Mouse (Mus musculus): ENCODE measurements around the gene Sowahc. TPM values are rescaled to one million over a fixed set of nuclear protein-coding genes. Genes with fewer than 3 reads are reported as not detected.

Gene Sowahc
- 13.7 and 13.9 TPM in 2 replicates for polyA plus RNA-seq (2015; fragmentation: Nextera tagmentation; extraction: Ambion mirVana)

DNA sequence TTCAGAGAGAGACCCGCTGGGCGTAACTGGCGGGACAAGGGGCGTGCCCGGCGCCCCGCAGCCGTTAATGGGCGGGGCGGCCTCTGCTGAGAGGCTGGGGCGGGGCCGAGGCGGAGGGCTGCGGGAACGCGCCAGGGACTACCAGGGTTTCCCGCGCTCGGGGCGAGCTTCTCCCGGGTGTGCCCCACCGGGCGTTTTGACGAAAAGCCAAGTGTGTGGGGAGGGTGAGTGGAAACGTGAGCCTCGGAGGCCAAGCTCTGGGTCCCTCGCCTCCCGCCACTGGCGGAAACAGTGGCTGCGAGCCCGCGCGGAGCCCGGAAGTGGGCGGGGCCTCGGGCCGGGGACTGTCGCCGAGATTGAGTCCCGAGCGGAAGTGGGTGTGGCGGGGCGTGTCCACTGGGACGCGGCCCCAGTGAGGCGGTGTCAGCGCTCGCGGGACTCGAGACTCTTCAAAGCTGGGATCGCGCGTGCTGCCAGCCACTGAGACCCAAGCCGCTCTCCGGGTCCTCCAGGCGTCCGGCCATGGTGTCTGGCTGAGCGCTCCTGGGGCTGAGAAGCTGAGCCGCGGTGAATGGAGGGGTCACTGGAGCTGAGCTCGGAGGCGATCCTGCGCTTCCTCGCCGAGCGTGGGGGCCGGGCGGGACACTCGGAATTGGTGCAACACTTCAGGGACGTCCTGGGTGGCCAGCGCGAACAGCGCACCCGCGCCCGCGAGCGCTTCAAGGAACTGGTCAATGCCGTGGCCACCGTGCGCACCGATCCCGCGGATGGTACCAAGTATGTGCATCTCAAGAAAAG, at the start of gene Sowahc, which contains the start of gene Sept10:
Gene Sowahc, plus strand, starts transcription at position 481 of the 798 bp plus-strand sequence.
Gene Sept10, minus strand, starts transcription at position 375 of the 798 bp plus-strand sequence.
- H3K9me3 ChIP-seq: no peaks in the 10 kb centered on the region
- H3K36me3 ChIP-seq: no peaks in the 10 kb centered on the region
- peak within 1 kb of the TSS; percentile 98 for H3K4me2 ChIP-seq
- peak within 1 kb of the TSS; percentile 84 for H3K9ac ChIP-seq
- peak within 1 kb of the TSS; percentile 84 for H3K4me3 ChIP-seq (replicated peaks)
- peak; percentile 95 for ATAC-seq (ENCODE audit: insufficient read depth, low FRiP score, low read depth)
- H3K27me3 ChIP-seq (replicated peaks): no peaks in the 10 kb centered on the region
- under 1% methylated on average over 84 of the region's 84 CpGs for WGBS
- H3K27ac ChIP-seq: peak within 1 kb of the TSS; percentile 95
- peaks cover 13% of the 10 kb centered on the region for H3K4me1 ChIP-seq

GRCm38 (mm10) chr10:59172539-59172938, 49.2 kb upstream of the Sowahc start:
- 80% methylated on average over 1 of the region's 1 CpGs for WGBS
- Histone ChIP-seq H3K4me2 (no peak overlapping the region), H3K27ac (no peak overlapping the region), H3K9ac (no peak overlapping the region), H3K4me3 (replicated peaks) (no peak overlapping the region), H3K36me3 (0 out of 2 replicates have a peak, but pooled peaks cover 2% of the 10 kb centered on the region), H3K9me3 (no peaks in the 10 kb centered on the region), H3K27me3 (replicated peaks) (no peaks in the 10 kb centered on the region), H3K4me1 (no peaks in the 10 kb centered on the region)
- no peak for ATAC-seq (ENCODE audit: insufficient read depth, low FRiP score, low read depth)

DNA sequence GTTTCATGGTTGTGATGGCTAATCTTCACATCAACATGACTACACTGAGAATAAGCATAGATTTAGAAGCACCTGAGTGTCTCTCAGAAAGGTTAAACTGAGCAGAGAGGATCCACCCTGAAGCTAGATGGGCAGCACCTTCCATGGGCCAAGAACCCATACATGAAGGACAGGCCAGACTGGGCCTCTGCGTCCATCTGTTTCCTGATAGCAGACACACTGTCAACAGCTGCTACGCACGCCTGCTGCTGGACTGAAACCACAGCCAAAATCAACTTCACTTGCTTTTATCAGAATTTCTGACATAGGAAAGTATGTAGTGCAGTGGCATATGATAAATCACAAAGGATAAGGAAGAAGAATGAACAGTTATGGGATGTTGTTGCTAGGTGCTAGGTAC, 42.1 kb upstream of the Sowahc start:
- Histone ChIP-seq H3K36me3 (no peaks in the 10 kb centered on the region), H3K4me3 (replicated peaks) (no peak overlapping the region), H3K27ac (no peak overlapping the region), H3K4me1 (no peaks in the 10 kb centered on the region), H3K9me3 (no peaks in the 10 kb centered on the region), H3K4me2 (no peak overlapping the region), H3K9ac (no peak overlapping the region), H3K27me3 (replicated peaks) (no peaks in the 10 kb centered on the region)
- ATAC-seq (ENCODE audit: insufficient read depth, low FRiP score, low read depth): no peak
- WGBS: 52% methylated on average over 3 of the region's 3 CpGs

GRCm38 (mm10) chr10:59182306-59182705, 39.4 kb upstream of the Sowahc start:
- Histone ChIP-seq H3K9ac (no peak overlapping the region), H3K9me3 (no peaks in the 10 kb centered on the region), H3K4me2 (no peak overlapping the region), H3K36me3 (no peaks in the 10 kb centered on the region), H3K4me3 (replicated peaks) (no peak overlapping the region), H3K4me1 (no peaks in the 10 kb centered on the region), H3K27me3 (replicated peaks) (no peaks in the 10 kb centered on the region), H3K27ac (no peak overlapping the region)
- WGBS: 59% methylated on average over 3 of the region's 3 CpGs
- ATAC-seq (ENCODE audit: insufficient read depth, low FRiP score, low read depth): no peak

- H3K9ac ChIP-seq: no peak overlapping the region
- H3K27me3 ChIP-seq (replicated peaks): no peaks in the 10 kb centered on the region
- no peak overlapping the region for H3K4me2 ChIP-seq
- no peak for ATAC-seq (ENCODE audit: insufficient read depth, low FRiP score, low read depth)
- H3K9me3 ChIP-seq: no peaks in the 10 kb centered on the region
- H3K36me3 ChIP-seq: no peaks in the 10 kb centered on the region
- WGBS: 66% methylated on average over 5 of the region's 5 CpGs
- no peak overlapping the region for H3K27ac ChIP-seq
- H3K4me3 ChIP-seq (replicated peaks): no peak overlapping the region
- no peaks in the 10 kb centered on the region for H3K4me1 ChIP-seq
These were observed 26.9 kb upstream of the Sowahc start for GRCm38 (mm10) chr10:59194891-59195290.

GRCm38 (mm10) chr10:59196763-59197162, 25.0 kb upstream of the Sowahc start:
- no peak for ATAC-seq (ENCODE audit: insufficient read depth, low FRiP score, low read depth)
- H3K9ac ChIP-seq: no peak overlapping the region
- H3K4me2 ChIP-seq: no peak overlapping the region
- no peak overlapping the region for H3K27ac ChIP-seq
- 85% methylated on average over 3 of the region's 3 CpGs for WGBS
- H3K4me1 ChIP-seq: no peaks in the 10 kb centered on the region
- H3K36me3 ChIP-seq: no peaks in the 10 kb centered on the region
- H3K4me3 ChIP-seq (replicated peaks): no peak overlapping the region
- H3K9me3 ChIP-seq: no peaks in the 10 kb centered on the region
- no peaks in the 10 kb centered on the region for H3K27me3 ChIP-seq (replicated peaks)

DNA sequence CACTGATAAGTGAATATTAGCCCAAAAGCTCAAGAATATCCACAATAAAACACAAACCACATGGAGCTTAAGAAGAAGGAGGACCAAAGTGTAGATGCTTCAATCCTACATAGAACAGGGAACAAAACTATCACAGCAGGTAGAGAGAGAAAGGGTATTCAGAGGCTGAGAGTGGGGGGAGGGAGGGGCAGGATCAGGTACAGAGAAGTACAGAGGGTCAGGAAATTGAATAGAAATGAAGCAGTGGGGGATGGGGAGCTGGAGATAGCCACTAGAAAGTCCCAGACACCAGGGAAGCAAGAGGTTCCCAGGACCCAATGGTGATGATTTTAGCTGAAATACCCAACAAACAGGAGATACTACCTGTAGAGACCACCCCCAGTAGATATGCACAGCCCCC, 21.7 kb upstream of the Sowahc start:
- H3K4me3 ChIP-seq (replicated peaks): no peak overlapping the region
- no peak overlapping the region for H3K27ac ChIP-seq
- no peak for ATAC-seq (ENCODE audit: insufficient read depth, low FRiP score, low read depth)
- no peaks in the 10 kb centered on the region for H3K36me3 ChIP-seq
- H3K4me1 ChIP-seq: no peaks in the 10 kb centered on the region
- no peaks in the 10 kb centered on the region for H3K27me3 ChIP-seq (replicated peaks)
- H3K9ac ChIP-seq: no peak overlapping the region
- H3K4me2 ChIP-seq: no peak overlapping the region
- no peaks in the 10 kb centered on the region for H3K9me3 ChIP-seq

DNA sequence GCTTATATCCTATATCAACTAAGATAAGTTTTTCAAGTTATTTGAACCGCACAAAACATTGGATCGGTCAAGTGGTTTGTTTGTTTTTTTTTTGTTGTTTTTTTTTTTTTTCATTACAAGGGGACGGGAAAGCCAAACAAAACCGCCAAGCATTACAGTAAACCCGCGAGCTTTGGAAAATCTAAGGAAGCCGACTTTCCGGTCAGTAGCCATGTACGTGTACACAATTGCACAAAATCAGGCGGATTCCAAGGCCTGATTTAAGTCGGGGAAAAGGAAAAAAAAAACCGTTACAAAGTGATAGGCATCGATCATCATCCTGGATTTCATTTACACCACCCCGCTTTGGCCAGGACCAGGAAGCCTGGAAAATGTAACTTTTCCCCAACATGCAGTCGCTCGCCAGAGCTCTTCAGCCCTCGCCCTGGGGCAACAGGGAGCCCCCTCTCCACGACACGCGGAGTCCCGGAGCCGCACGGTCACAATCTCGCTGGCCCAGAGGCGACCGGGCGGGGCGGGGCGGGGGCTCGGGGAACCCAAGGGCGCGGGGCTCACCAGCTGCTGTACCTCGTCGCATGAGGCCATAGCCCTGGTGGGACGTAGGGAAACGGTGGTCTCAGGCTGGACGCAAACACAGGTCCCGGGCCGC, 805 bp upstream of the Sowahc start:
- Histone ChIP-seq H3K4me2 (peak overlapping the region; percentile 98), H3K9me3 (no peaks in the 10 kb centered on the region), H3K27ac (peak overlapping the region; percentile 95), H3K27me3 (replicated peaks) (no peaks in the 10 kb centered on the region), H3K4me1 (peaks cover 13% of the 10 kb centered on the region), H3K36me3 (no peaks in the 10 kb centered on the region), H3K9ac (peak overlapping the region; percentile 84), H3K4me3 (replicated peaks) (peak overlapping the region; percentile 84)
- no peak for ATAC-seq (ENCODE audit: insufficient read depth, low FRiP score, low read depth)
- WGBS: 1% methylated on average over 39 of the region's 39 CpGs

DNA sequence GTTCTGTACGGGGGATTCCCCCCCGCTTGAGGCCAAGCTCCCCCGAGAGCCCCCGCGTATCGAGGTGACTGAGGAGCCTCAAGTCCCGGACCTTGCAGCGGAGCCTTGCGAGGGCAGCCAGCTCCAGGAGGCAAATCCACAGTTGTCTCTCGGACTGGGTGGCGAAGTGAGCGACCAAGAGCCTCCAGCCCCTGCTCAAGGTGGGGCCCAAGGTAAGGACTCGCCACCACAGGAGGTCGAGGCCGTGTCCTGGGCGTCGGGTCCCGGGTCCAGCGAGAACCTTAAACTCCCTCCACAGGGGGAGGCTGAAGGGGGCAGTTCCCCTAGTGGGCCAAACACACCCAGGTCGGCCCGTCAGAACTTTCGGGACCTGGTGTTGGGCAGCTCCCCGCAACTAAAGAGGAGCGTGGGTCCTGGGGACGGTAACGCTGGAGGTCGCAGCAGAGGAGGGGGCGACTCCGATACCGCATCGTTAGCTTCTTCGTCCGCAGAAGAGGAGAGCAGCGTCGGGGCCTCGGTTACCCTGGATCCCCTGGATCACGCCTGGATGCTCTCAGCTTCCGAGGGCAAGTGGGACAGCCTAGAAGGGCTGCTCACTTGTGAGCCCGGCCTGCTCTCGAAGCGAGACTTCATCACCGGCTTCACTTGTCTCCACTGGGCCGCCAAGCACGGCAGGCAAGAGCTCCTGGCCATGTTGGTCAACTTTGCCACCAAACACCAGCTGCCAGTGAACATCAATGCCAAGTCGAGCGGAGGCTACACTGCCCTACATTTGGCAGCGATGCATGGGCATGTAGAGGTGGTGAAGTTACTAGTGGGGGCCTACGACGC, 733 bp downstream of the Sowahc start:
- no peaks in the 10 kb centered on the region for H3K27me3 ChIP-seq (replicated peaks)
- 4% methylated on average over 49 of the region's 49 CpGs for WGBS
- H3K27ac ChIP-seq: peak overlapping the region; percentile 95
- H3K4me1 ChIP-seq: peaks cover 13% of the 10 kb centered on the region
- H3K9ac ChIP-seq: peak overlapping the region; percentile 71
- H3K9me3 ChIP-seq: no peaks in the 10 kb centered on the region
- no peaks in the 10 kb centered on the region for H3K36me3 ChIP-seq
- ATAC-seq (ENCODE audit: insufficient read depth, low FRiP score, low read depth): no peak; the same call in 1 of the 2 replicates
- H3K4me3 ChIP-seq (replicated peaks): peak overlapping the region; percentile 84
- peak overlapping the region; percentile 98 for H3K4me2 ChIP-seq

GRCm38 (mm10) chr10:59223301-59223700, 1.5 kb downstream of the Sowahc start:
- Histone ChIP-seq H3K9me3 (no peaks in the 10 kb centered on the region), H3K4me2 (peak overlapping the region; percentile 98), H3K27me3 (replicated peaks) (no peaks in the 10 kb centered on the region), H3K4me3 (replicated peaks) (peak overlapping the region; percentile 84), H3K9ac (no peak overlapping the region), H3K27ac (no peak overlapping the region), H3K36me3 (no peaks in the 10 kb centered on the region), H3K4me1 (peaks cover 13% of the 10 kb centered on the region)
- no peak for ATAC-seq (ENCODE audit: insufficient read depth, low FRiP score, low read depth)
- 42% methylated on average over 14 of the region's 14 CpGs for WGBS

GRCm38 (mm10) chr10:59223890-59224289, 2.1 kb downstream of the Sowahc start:
- WGBS: 75% methylated on average over 4 of the region's 4 CpGs
- Histone ChIP-seq H3K27ac (no peak overlapping the region), H3K4me1 (peaks cover 13% of the 10 kb centered on the region), H3K36me3 (no peaks in the 10 kb centered on the region), H3K4me2 (peak overlapping the region; percentile 98), H3K9me3 (no peaks in the 10 kb centered on the region), H3K27me3 (replicated peaks) (no peaks in the 10 kb centered on the region), H3K9ac (no peak overlapping the region), H3K4me3 (replicated peaks) (peak overlapping the region; percentile 84; the same call in 1 of the 2 replicates)
- no peak for ATAC-seq (ENCODE audit: insufficient read depth, low FRiP score, low read depth)

Measured in stomach, embryonic 15.5 days (tissue).